Mouse (Mus musculus) limb, embryonic 14.5 days (tissue): ENCODE data around the gene Tnip3. TPM values are rescaled to one million over a fixed set of nuclear protein-coding genes. Genes with fewer than 3 reads are reported as not detected.
A peak's percentile ranks its signal among the peaks of the same experiment; 100 is the strongest.

Experiments used
- ATAC-seq: fragments of 200-750 bp; cut with Nextera tagmentation; 2 replicates; pipeline ENCODE4 v1.8.0; 2017; ENCODE audit warnings: low read depth, moderate number of reproducible peaks, moderate TSS enrichment; ENCODE audit not compliant: low FRiP score
- DNase-seq: peaks from one replicate; pipeline ENCODE4 v3.0.0-alpha.2; 2015; ENCODE audit warnings: low spot score
- H3K27ac ChIP-seq: fragments of 300-500 bp; sonication (generic); replicated peaks from 2 replicates; pipeline ENCODE4 v1.5.1; 2014; ENCODE audit warnings: low read depth, mild to moderate bottlenecking, low read length, moderate library complexity, mixed read lengths
- H3K27me3 ChIP-seq: fragments of 300-500 bp; sonication (generic); 2 replicates; pipeline ENCODE4 v1.6.1; 2014; ENCODE audit warnings: low read length, mixed read lengths; ENCODE audit not compliant: control insufficient read depth, insufficient read depth
- H3K36me3 ChIP-seq: fragments of 300-500 bp; sonication (generic); 2 replicates; pipeline ENCODE4 v1.6.1; 2014; ENCODE audit warnings: mild to moderate bottlenecking, low read length, moderate library complexity, mixed read lengths; ENCODE audit not compliant: control insufficient read depth, insufficient read depth
- H3K4me1 ChIP-seq: fragments of 300-500 bp; sonication (generic); 2 replicates; pipeline ENCODE4 v1.6.1; 2014; ENCODE audit warnings: antibody characterized with exemption, low read length, mixed read lengths; ENCODE audit not compliant: control insufficient read depth, insufficient read depth
- H3K4me2 ChIP-seq: fragments of 300-500 bp; sonication (generic); replicated peaks from 2 replicates; pipeline ENCODE4 v1.6.1; 2014; ENCODE audit warnings: low read depth, mild to moderate bottlenecking, low read length, moderate library complexity; ENCODE audit not compliant: severe bottlenecking
- H3K4me3 ChIP-seq: fragments of 300-500 bp; sonication (generic); replicated peaks from 2 replicates; pipeline ENCODE4 v1.5.1; 2014; ENCODE audit warnings: low read length
- H3K9ac ChIP-seq: fragments of 300-500 bp; sonication (generic); 2 replicates; pipeline ENCODE4 v1.6.1; 2014; ENCODE audit warnings: mild to moderate bottlenecking, low read depth, low read length, moderate library complexity; ENCODE audit not compliant: severe bottlenecking
- H3K9me3 ChIP-seq: fragments of 300-500 bp; sonication (generic); 2 replicates; pipeline ENCODE4 v1.6.1; 2016; ENCODE audit warnings: low read length; ENCODE audit not compliant: control insufficient read depth
- POLR2A ChIP-seq: fragments of 200-500 bp; IDR thresholded peaks from 2 replicates; pipeline ENCODE4 v1.8.0; 2012; ENCODE audit warnings: inconsistent platforms, mild to moderate bottlenecking, moderate library complexity, borderline replicate concordance; ENCODE audit not compliant: insufficient read depth, insufficient read length; ENCODE audit errors: extremely low read depth
- WGBS: fragments of 180-500 bp; shearing (Covaris S2); extraction: QIAGEN DNeasy Blood & Tissue Kit; methylation state at CpG from one replicate; pipeline ENCODE4 v1.1.7; 2014; 5-methylcytosine and 5-hydroxymethylcytosine counted together
- polyA plus RNA-seq, 2 experiments: library from polyadenylated mRNA; depleted of rRNA in 1 of 2; stranded (reverse) in 1 of 2; unstranded in 1 of 2; fragments of >200 nt; fragmentation: Nextera tagmentation in 1 of 2; extraction: Ambion mirVana in 1 of 2; gene quantifications; 2 replicates each; pipeline versions ENCODE4 v1.2.1 to v1.2.3; 2012 to 2014

Tnip3 gene
- polyA plus RNA-seq, 2 experiments: 0.09 to 0.15 TPM

DNA sequence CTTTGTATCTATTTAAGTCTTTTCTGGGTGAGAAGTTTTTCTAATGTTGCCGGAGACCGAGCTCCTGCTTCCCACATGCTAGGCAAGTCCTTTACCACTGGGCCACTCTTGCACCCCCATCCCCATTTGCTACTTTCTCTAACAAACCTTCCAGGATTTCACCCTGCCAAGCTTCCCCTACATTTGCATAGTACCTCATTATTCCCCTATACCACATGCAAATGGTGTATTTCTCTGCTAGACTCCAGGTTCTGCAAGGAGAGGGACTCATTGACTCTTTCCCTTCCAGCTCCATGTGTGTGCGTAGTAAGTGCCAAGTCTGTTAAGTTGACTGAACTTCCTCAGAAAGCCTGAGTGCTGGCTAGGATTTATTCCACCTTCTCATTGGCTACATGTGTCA is 141.2 kb downstream of the Tnip3 start:
- ATAC-seq: no peak
- Histone ChIP-seq H3K4me2 (no peak overlapping the region), H3K27ac (no peak overlapping the region), H3K27me3 (no peaks in the 10 kb centered on the region), H3K9ac (no peak overlapping the region), H3K4me1 (no peaks in the 10 kb centered on the region), H3K4me3 (no peak overlapping the region), H3K9me3 (no peaks in the 10 kb centered on the region), H3K36me3 (no peaks in the 10 kb centered on the region)
- WGBS: 83% methylated on average over 3 of the region's 3 CpGs
- no peak for TF ChIP-seq POLR2A
- no peak for DNase-seq

DNA sequence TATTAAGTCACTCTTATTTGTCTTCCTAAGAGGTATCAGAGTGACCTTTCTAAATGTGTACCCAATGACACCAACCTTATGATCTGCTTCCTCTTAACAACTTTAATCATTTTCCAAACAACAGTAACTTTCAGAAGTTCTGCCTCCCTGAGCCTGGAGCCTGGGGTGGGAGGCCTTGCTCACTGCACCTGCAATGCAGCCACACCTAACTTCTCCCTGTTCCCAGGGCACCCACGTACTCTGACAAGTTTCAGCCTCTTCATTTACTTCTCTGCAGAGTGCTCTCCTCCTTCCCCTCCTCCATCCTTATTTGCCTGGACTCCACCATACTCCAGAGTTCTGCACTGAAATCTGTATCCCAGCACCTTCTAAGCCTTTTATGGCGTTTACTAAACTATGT is 144.9 kb downstream of the Tnip3 start:
- Histone ChIP-seq H3K27ac (no peak overlapping the region), H3K27me3 (no peaks in the 10 kb centered on the region), H3K9me3 (no peaks in the 10 kb centered on the region), H3K36me3 (no peaks in the 10 kb centered on the region), H3K4me1 (no peaks in the 10 kb centered on the region; the same call in 1 of the 2 replicates), H3K9ac (no peak overlapping the region), H3K4me2 (no peak overlapping the region), H3K4me3 (no peak overlapping the region)
- WGBS: 25% methylated on average over 2 of the region's 2 CpGs
- TF ChIP-seq POLR2A: no peak
- no peak for ATAC-seq
- DNase-seq: no peak

DNA sequence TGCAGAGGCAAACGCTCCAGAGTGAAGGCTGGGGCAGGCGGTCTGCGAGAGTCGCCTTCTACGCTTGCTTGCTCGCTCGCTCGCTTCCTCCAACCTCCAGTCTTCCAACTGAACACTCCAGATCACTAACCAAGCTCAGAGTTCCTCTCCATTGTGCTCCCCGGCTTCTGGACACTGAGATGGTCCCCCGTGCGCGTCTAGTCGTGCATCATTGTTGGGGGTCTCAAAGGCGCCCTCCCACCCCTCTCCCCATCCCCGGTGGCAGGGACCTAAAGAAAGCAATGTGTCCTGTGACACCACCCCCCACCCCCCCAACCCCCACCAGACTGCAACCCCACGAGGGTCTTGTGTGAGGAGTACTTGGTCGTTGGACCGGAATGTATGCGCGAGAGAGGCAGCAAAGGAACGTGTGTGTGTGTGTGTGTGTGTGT is 145.9 kb downstream of the Tnip3 start:
- Histone ChIP-seq H3K9ac (peak overlapping the region; percentile 65), H3K4me1 (no peaks in the 10 kb centered on the region; the same call in 1 of the 2 replicates), H3K27me3 (no peaks in the 10 kb centered on the region), H3K4me3 (peak overlapping the region; percentile 60), H3K4me2 (peak overlapping the region; percentile 92), H3K27ac (no peak overlapping the region), H3K36me3 (no peaks in the 10 kb centered on the region), H3K9me3 (no peaks in the 10 kb centered on the region)
- no peak for TF ChIP-seq POLR2A
- WGBS: 2% methylated on average over 21 of the region's 21 CpGs
- ATAC-seq (peak; percentile 39), DNase-seq (no peak)

DNA sequence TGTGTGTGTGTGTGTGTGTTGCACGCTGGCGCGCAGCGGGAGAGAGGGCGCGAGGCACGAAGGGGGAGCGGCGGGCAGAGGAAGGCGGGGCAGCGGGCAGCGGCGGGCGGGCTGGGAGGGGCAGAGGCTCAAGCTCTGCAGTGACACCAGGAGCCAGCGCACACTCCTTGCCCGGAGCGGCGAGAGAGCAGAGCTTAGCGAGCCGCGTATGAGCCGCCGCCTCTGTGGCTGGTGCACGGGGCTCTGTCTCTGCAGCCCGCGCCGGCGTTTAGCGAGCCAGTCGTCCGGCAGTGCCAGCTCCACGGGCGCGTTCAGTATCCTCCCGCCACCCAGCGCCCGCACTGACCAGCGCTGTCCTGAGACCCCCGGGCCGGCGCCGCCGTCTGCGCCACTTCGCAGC is 146.3 kb downstream of the Tnip3 start, which contains the start of gene Ndnf:
Gene Ndnf (plus strand): TSS at position 140 of the 400 bp plus-strand sequence.
- 0% methylated on average over 31 of the region's 45 CpGs for WGBS
- Histone ChIP-seq H3K4me3 (peak within 1 kb of the TSS; percentile 60), H3K4me2 (peak within 1 kb of the TSS; percentile 92), H3K27ac (peak within 1 kb of the TSS; percentile 61; the same call in 1 of the 2 replicates), H3K27me3 (no peaks in the 10 kb centered on the region), H3K9ac (peak within 1 kb of the TSS; percentile 65), H3K36me3 (no peaks in the 10 kb centered on the region), H3K9me3 (no peaks in the 10 kb centered on the region), H3K4me1 (no peaks in the 10 kb centered on the region; the same call in 1 of the 2 replicates)
- peak; percentile 70; the same call in 1 of the 2 replicates for TF ChIP-seq POLR2A
- ATAC-seq (peak; percentile 87), DNase-seq (peak; percentile 74)

DNA sequence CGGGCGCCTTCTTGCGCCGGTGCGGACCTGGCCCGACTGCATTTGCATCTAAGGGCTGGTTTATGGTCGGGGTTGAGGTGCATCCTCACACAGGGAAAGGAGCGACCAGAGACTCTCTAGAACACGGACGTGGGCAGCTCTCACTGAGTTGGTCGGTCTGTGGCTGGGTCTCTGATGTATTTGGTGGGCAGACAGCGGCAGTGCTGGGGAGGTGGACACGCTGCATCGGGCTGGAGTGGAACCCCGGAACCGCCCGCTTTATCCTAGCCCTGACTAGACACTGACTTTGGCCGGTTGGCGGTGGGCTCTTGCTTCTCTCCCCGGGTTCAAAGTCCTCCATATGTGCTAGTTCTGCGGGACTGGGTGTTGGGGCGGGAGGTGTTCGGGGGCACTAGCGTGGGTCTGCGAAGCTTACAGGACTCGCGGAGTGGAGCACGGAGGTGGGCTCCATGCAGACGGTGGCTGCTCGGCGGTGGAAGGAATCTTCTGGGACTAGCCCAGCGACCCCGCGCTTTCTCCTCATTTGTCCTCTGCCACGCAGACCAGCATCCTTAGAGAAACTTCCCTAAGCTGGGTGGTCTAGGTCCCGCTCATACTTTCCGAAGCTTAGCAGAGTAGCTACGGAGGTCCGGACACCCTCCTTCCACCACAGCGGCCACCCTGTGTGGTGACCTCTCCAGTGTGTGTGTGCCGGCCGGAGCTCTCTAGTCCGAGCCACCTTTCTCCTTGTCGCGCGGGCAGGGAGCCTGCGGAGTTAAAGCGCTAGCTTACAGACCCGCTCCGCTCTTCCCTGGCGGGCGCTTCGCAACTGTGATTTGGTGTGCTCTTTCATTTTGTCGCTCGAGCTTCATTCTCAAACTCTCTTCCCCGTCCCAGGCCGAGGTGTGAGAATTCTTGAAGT is 147.3 kb downstream of the Tnip3 start:
- no peak for TF ChIP-seq POLR2A

More for the DNA sequence above, 147.3 kb downstream of the Tnip3 start:
- Histone ChIP-seq H3K4me1 (no peaks in the 10 kb centered on the region; the same call in 1 of the 2 replicates), H3K4me2 (peak overlapping the region; percentile 92), H3K9ac (peak overlapping the region; percentile 65), H3K27me3 (no peaks in the 10 kb centered on the region), H3K9me3 (no peaks in the 10 kb centered on the region), H3K36me3 (no peaks in the 10 kb centered on the region), H3K4me3 (peak overlapping the region; percentile 60), H3K27ac (no peak overlapping the region)
- DNase-seq: no peak
- ATAC-seq: 0 out of 2 replicates have a peak, but pooled peaks have one; percentile 28
- WGBS: under 1% methylated on average over 56 of the region's 57 CpGs

Other genes with a start within 250 kb of the Tnip3 start
- 0.36 and 1.3 TPM in 2 replicates for gene C130060K24Rik, start 144.2 kb upstream of the Tnip3 start, polyA plus RNA-seq (2012; rRNA removed)
- gene C130060K24Rik, start 144.2 kb upstream of the Tnip3 start, polyA plus RNA-seq (2014; fragmentation: Nextera tagmentation; extraction: Ambion mirVana): 0.08 and 0.19 TPM in 2 replicates
- gene Ndnf, start 146.3 kb downstream of the Tnip3 start, polyA plus RNA-seq (2012; rRNA removed): 11.2 and 17.0 TPM in 2 replicates
- gene Ndnf, start 146.3 kb downstream of the Tnip3 start, polyA plus RNA-seq (2014; fragmentation: Nextera tagmentation; extraction: Ambion mirVana): 8.6 and 9.2 TPM in 2 replicates